Mouse (Mus musculus): ENCODE measurements around the gene Dlk2. TPM values are rescaled to one million over a fixed set of nuclear protein-coding genes. Genes with fewer than 3 reads are reported as not detected.

Gene Dlk2
- total and polyA plus RNA-seq, 2 experiments from 2014 or later: 22.9 to 66.8 TPM

DNA sequence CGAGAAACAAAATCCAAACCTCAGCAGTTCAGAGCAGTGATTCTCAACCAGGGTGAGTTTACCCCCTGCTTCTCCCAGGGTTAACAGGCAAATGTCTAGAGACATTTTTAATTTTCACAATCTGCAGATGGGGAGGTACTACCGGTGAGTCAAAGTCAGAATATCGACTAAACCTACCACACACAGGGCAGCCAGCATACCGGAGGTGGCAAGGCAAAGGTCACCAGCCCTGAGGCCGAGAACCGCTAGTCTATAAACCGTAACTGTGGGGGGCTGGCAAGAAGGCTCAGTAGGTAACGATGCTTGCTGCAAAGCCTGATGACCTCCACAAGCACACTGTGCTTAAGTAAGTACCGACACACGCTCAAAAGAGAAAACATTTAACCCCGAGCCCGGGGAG lies 31.7 kb upstream of the Dlk2 start:
- TF ChIP-seq CTCF (IDR thresholded peaks at IDR 0.05): no peak
- 87% methylated on average over 12 of the region's 12 CpGs for WGBS
- Histone ChIP-seq H3K4me1 (ENCODE audit: insufficient read depth, low read length) (no peaks in the 10 kb centered on the region), H3K9ac (replicated peaks; ENCODE audit: low read length, poor library complexity, severe bottlenecking) (no peak overlapping the region), H3K36me3 (ENCODE audit: insufficient read depth, low read length) (peaks cover 28% of the 10 kb centered on the region), H3K4me2 (ENCODE audit: low read depth, low read length, poor library complexity, severe bottlenecking) (no peak overlapping the region), H3K27me3 (ENCODE audit: insufficient read depth, low read length) (no peaks in the 10 kb centered on the region), H3K9me3 (ENCODE audit: low read length) (no peaks in the 10 kb centered on the region), H3K4me3 (ENCODE audit: low read depth, low read length) (no peak overlapping the region), H3K27ac (ENCODE audit: low read depth, low read length) (no peak overlapping the region)
- no peak for DNase-seq (ENCODE audit: low spot score)
- no peak for ATAC-seq (ENCODE audit: low FRiP score)

DNA sequence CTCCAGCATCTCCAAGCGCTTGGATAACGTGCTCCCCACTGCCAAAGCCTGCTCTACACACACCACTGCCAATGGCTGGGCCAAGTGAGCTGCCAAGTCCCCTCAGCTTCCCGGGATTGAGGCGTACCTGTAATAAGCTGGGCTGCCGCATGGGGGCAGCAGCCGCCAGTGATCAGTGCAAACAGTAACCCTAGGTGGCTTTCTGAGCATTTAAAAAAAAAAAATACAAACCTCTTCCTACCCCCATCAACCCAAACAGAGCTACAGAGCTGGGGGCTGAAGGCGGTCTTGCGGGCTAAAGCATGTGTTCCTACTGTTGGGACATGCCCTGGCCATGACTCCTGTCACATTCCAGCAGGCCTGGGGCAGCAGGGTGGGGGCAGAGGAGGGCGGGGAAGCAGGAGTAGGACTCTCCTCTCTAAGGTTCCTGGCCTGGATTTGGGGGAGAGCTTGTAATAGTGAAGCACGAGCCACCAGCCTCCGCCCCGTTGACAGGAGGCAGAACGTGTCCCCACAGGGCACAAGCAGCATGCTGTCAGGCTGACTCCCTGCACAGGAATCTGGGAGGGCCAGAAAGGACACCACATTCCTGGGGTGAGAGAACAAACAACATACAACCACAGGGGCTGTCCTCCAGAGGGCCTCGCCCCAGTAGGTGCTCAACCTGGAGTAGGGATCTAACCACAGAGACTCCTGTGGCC lies 31.2 kb upstream of the Dlk2 start:
- ATAC-seq (ENCODE audit: low FRiP score): peak; percentile 58
- TF ChIP-seq CTCF (IDR thresholded peaks at IDR 0.05): peak; percentile 95

DNA sequence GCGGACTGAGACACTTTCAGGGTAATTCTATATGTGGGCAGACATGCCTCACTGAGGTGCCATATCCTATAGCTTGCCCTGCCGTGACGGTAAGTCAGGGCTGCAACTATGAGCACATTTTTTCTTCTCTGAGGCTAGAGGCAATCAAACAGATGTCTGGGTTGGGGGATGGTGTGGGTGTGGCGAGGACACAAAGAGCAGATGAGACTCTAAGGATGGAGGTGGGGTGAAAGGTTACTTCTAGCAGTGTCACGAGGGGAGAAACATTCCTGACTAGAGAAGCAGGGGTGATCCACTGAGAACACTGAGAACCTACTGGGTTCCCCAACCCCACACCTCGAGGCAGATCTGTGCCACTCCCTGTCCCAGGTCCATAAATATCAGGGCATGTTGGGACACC lies 30.2 kb upstream of the Dlk2 start:
- Histone ChIP-seq H3K27me3 (ENCODE audit: insufficient read depth, low read length) (no peaks in the 10 kb centered on the region), H3K4me2 (ENCODE audit: low read depth, low read length, poor library complexity, severe bottlenecking) (no peak overlapping the region), H3K9me3 (ENCODE audit: low read length) (no peaks in the 10 kb centered on the region), H3K9ac (replicated peaks; ENCODE audit: low read length, poor library complexity, severe bottlenecking) (no peak overlapping the region), H3K4me1 (ENCODE audit: insufficient read depth, low read length) (no peaks in the 10 kb centered on the region), H3K4me3 (ENCODE audit: low read depth, low read length) (no peak overlapping the region), H3K36me3 (ENCODE audit: insufficient read depth, low read length) (peaks cover 21% of the 10 kb centered on the region), H3K27ac (ENCODE audit: low read depth, low read length) (no peak overlapping the region)
- DNase-seq (ENCODE audit: low spot score) (no peak), ATAC-seq (ENCODE audit: low FRiP score) (no peak)
- WGBS: 85% methylated on average over 6 of the region's 6 CpGs
- TF ChIP-seq CTCF (IDR thresholded peaks at IDR 0.05): no peak

More for the DNA sequence above, 31.2 kb upstream of the Dlk2 start:
- H3K4me3 ChIP-seq (ENCODE audit: low read depth, low read length): no peak overlapping the region
- H3K36me3 ChIP-seq (ENCODE audit: insufficient read depth, low read length): peaks cover 24% of the 10 kb centered on the region
- no peak overlapping the region for H3K4me2 ChIP-seq (ENCODE audit: low read depth, low read length, poor library complexity, severe bottlenecking)
- no peak overlapping the region for H3K9ac ChIP-seq (replicated peaks; ENCODE audit: low read length, poor library complexity, severe bottlenecking)
- peak; percentile 90 for DNase-seq (ENCODE audit: low spot score)
- no peak overlapping the region for H3K27ac ChIP-seq (ENCODE audit: low read depth, low read length)
- WGBS: 29% methylated on average over 14 of the region's 14 CpGs
- H3K27me3 ChIP-seq (ENCODE audit: insufficient read depth, low read length): no peaks in the 10 kb centered on the region
- H3K4me1 ChIP-seq (ENCODE audit: insufficient read depth, low read length): no peaks in the 10 kb centered on the region
- no peaks in the 10 kb centered on the region for H3K9me3 ChIP-seq (ENCODE audit: low read length)

DNA sequence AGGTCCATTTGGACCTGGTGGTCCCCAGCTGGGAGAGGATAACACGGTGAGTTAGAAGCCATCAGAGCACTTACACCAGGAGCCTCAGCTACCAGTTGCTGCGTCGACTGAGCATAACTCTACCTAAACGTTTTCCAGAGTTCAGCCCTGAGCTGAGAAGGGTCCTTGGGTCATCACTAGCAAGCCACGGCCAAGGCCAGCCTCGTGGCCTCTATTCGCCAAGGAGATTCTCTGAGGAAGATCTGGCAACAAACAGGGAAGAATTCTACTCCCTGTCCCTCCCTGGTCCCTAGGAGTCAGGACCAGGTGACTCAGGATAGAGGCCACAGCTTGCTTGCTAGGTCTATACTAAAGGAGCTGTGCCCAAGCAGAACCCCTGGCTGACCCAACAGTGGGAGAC lies 29.7 kb upstream of the Dlk2 start:
- no peak overlapping the region for H3K4me2 ChIP-seq (ENCODE audit: low read depth, low read length, poor library complexity, severe bottlenecking)
- no peaks in the 10 kb centered on the region for H3K4me1 ChIP-seq (ENCODE audit: insufficient read depth, low read length)
- peaks cover 19% of the 10 kb centered on the region for H3K36me3 ChIP-seq (ENCODE audit: insufficient read depth, low read length)
- H3K27me3 ChIP-seq (ENCODE audit: insufficient read depth, low read length): no peaks in the 10 kb centered on the region
- no peak overlapping the region for H3K9ac ChIP-seq (replicated peaks; ENCODE audit: low read length, poor library complexity, severe bottlenecking)
- no peak for DNase-seq (ENCODE audit: low spot score)
- H3K4me3 ChIP-seq (ENCODE audit: low read depth, low read length): no peak overlapping the region
- H3K9me3 ChIP-seq (ENCODE audit: low read length): no peaks in the 10 kb centered on the region
- no peak overlapping the region for H3K27ac ChIP-seq (ENCODE audit: low read depth, low read length)
- no peak for ATAC-seq (ENCODE audit: low FRiP score)
- TF ChIP-seq CTCF (IDR thresholded peaks at IDR 0.05): no peak
- WGBS: 87% methylated on average over 7 of the region's 7 CpGs

DNA sequence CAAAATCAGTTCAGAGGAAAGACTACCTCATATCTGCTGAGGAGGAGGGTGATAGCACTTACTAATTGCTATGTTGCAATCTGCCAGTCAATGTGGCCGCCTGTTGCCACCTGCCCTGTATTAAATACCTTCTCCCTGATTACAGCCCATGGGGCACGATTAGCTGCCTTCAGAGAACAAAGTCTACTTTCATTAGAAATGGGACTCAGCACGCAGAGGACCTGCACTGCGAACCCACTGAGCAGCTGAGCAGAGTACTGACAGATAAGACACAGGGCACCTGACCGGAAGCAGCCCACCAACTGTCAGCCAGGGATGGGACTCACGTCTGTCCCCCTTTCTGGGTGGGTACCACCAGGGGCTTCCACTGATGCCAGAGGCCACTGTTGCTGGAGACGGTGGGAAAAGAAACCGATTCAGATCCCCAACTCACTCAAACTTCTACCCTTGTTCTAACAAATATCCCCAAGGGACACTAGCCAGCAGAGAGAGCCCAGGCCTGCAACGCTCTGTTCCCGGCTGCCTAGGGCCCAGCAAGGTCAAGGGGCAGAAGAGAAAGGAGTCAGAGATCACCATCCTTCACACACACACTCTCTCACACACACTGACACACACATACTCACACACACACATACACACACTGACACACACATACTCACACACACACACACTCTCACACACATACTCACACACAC lies 29.0 kb upstream of the Dlk2 start:
- ATAC-seq (ENCODE audit: low FRiP score) (no peak), DNase-seq (ENCODE audit: low spot score) (no peak)
- H3K4me2 ChIP-seq (ENCODE audit: low read depth, low read length, poor library complexity, severe bottlenecking): no peak overlapping the region
- no peak overlapping the region for H3K4me3 ChIP-seq (ENCODE audit: low read depth, low read length)
- no peak overlapping the region for H3K9ac ChIP-seq (replicated peaks; ENCODE audit: low read length, poor library complexity, severe bottlenecking)
- no peaks in the 10 kb centered on the region for H3K9me3 ChIP-seq (ENCODE audit: low read length)
- TF ChIP-seq CTCF (IDR thresholded peaks at IDR 0.05): no peak
- 87% methylated on average over 10 of the region's 10 CpGs for WGBS
- H3K27ac ChIP-seq (ENCODE audit: low read depth, low read length): no peak overlapping the region
- H3K36me3 ChIP-seq (ENCODE audit: insufficient read depth, low read length): peaks cover 15% of the 10 kb centered on the region
- H3K27me3 ChIP-seq (ENCODE audit: insufficient read depth, low read length): no peaks in the 10 kb centered on the region
- no peaks in the 10 kb centered on the region for H3K4me1 ChIP-seq (ENCODE audit: insufficient read depth, low read length)

Data from midbrain, postnatal 0 days (tissue).